Mouse (Mus musculus) embryonic fibroblast, embryonic 13.5 days (primary cell): ENCODE measurements around the gene Tmem189.

Experiments used
- CTCF ChIP-seq: IDR thresholded peaks from 2 replicates; pipeline ENCODE4 v1.5.1; 2011; ENCODE audit warnings: mild to moderate bottlenecking, control low read depth, low read length, moderate library complexity, borderline replicate concordance; ENCODE audit not compliant: insufficient read depth
- POLR2A ChIP-seq: IDR thresholded peaks from 2 replicates; pipeline ENCODE4 v1.6.1; 2011; ENCODE audit warnings: low read depth, mild to moderate bottlenecking, control low read depth, low read length, moderate library complexity

DNA sequence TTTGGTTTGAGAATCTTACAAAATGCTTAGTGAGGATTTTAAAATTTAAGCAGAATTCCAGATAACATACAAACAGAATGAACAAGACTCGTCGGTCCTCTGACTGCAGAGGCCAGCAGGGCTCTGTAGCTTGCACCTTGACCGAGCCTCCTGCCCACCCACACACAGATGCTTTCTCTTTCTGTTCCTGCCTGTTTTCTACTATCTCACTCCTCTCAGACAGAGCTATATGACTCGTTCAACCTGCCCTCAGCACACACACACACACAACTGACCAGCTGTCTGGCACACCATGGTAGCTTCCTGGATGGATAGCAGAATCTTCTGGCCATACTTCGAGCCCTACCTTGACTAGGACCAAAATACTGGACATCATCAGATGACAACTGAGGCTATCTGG lies 66.7 kb downstream of the Tmem189 start:
- no peak for TF ChIP-seq CTCF
- TF ChIP-seq POLR2A, result no peak
